27 mouse cellular contexts compared by ENCODE assay signal in the genomic region with DNA sequence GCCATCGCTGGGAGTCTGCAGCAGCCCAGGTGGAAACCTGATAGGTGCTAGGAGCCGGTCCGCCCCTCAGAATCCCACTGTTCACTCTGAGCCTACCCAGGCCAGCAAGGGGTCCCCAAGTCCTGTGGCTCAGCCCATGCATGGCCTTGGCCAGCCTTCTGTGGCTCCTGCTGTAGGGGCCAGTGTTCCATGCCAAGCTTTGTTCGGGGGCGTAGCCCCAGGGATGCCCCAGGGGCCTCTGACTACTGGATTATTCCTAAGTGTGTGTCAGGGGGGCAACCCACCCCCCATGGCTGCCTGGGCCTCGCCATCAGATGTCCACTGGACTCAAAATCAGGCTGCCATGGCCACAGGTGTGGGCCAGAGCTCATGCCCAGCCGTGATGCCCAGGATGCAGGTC. TPM values are rescaled to one million over a fixed set of nuclear protein-coding genes. Genes with fewer than 3 reads are reported as not detected.
DNase-seq lines count a peak whose midpoint lies in the region; ATAC-seq lines count a peak whose summit lies in the region.
"Had no signal": no experiment of that assay in that cellular context is flagged by ENCODE, and none has a peak within 500 bp of the region (broad histone marks: within the 10 kb centered on the region; RNA-seq: fewer than 3 reads in every experiment).

No protein-coding gene starts in this region.

- no peak overlapping the region for H3K9ac ChIP-seq in neural tube, embryonic 15.5 days (replicated peaks)
- H3K9ac ChIP-seq: embryonic facial prominence, embryonic 12.5 days; embryonic facial prominence, embryonic 15.5 days; forebrain, postnatal 0 days; heart, embryonic 15.5 days; hindbrain, embryonic 13.5 days; intestine, embryonic 15.5 days had no signal

- ATAC-seq in neural tube, embryonic 15.5 days (ENCODE audit: low FRiP score): 0 out of 2 replicates have a peak, but pooled peaks have one; percentile 8
- ATAC-seq: CD4-positive, CD25-positive, alpha-beta regulatory T cell, adult 4 months; forebrain, embryonic 14.5 days; forebrain, postnatal 0 days; hindbrain, embryonic 16.5 days; intestine, embryonic 15.5 days had no signal

- peak; percentile 24 for DNase-seq in cerebellum, adult 9-11 months
- DNase-seq in cerebellum, postnatal 4 days (ENCODE audit: low spot score in 2 of 2): no peak
- no peak for DNase-seq in heart, embryonic 10.5 days (ENCODE audit: low spot score)
- no peak for DNase-seq in heart, adult 9 months (ENCODE audit: low spot score in 2 of 2)
- DNase-seq in neural tube, embryonic 10.5 days (ENCODE audit: extremely low spot score, low spot score): no peak
- DNase-seq: adrenal gland, adult 8-10 months; cerebellum, adult 11-12 months; cerebellum, adult 8-10 months; forebrain, postnatal 0 days; heart, adult 18-20 months; heart, postnatal 10 days; heart, postnatal 36 days; kidney, adult 18-20 months had no signal

- H3K4me1 ChIP-seq in heart, embryonic 10.5 days: peaks cover 4% of the 10 kb centered on the region; the same call in 1 of the 2 replicates
- no peaks in the 10 kb centered on the region for H3K4me1 ChIP-seq in neural tube, embryonic 15.5 days
- H3K4me1 ChIP-seq: embryonic facial prominence, embryonic 12.5 days; embryonic facial prominence, embryonic 15.5 days; heart, embryonic 15.5 days; intestine, embryonic 15.5 days had no signal

- H3K27ac ChIP-seq in heart, embryonic 10.5 days: 0 out of 2 replicates have a peak overlapping the region, but pooled peaks have one; percentile 38
- H3K27ac ChIP-seq in neural tube, embryonic 15.5 days (replicated peaks): no peak overlapping the region
- H3K27ac ChIP-seq: embryonic facial prominence, embryonic 12.5 days; embryonic facial prominence, embryonic 15.5 days; heart, embryonic 15.5 days; hindbrain, embryonic 10.5 days; hindbrain, embryonic 13.5 days; intestine, embryonic 15.5 days had no signal

- peaks cover 45% of the 10 kb centered on the region for H3K27me3 ChIP-seq in heart, embryonic 10.5 days (ENCODE audit: insufficient read depth, poor library complexity, severe bottlenecking)
- 0 out of 2 replicates have a peak, but pooled peaks cover 2% of the 10 kb centered on the region for H3K27me3 ChIP-seq in neural tube, embryonic 15.5 days (replicated peaks)
- H3K27me3 ChIP-seq: embryonic facial prominence, embryonic 15.5 days; intestine, embryonic 15.5 days had no signal

- no peaks in the 10 kb centered on the region for H3K9me3 ChIP-seq in heart, embryonic 10.5 days
- H3K9me3 ChIP-seq in neural tube, embryonic 15.5 days (replicated peaks): no peaks in the 10 kb centered on the region
- H3K9me3 ChIP-seq: embryonic facial prominence, embryonic 12.5 days; embryonic facial prominence, embryonic 15.5 days; heart, embryonic 15.5 days; hindbrain, embryonic 10.5 days; hindbrain, embryonic 13.5 days; intestine, embryonic 15.5 days had no signal

- H3K36me3 ChIP-seq in heart, embryonic 10.5 days: no peaks in the 10 kb centered on the region
- no peaks in the 10 kb centered on the region for H3K36me3 ChIP-seq in neural tube, embryonic 15.5 days
- H3K36me3 ChIP-seq: embryonic facial prominence, embryonic 12.5 days; embryonic facial prominence, embryonic 15.5 days; heart, embryonic 15.5 days; hindbrain, embryonic 10.5 days; intestine, embryonic 15.5 days had no signal

- H3K4me2 ChIP-seq in neural tube, embryonic 15.5 days: no peak overlapping the region
- H3K4me2 ChIP-seq: embryonic facial prominence, embryonic 12.5 days; embryonic facial prominence, embryonic 15.5 days; heart, embryonic 11.5 days; heart, embryonic 15.5 days; hindbrain, embryonic 13.5 days; intestine, embryonic 15.5 days had no signal

- 81% methylated on average over 7 of the region's 7 CpGs for WGBS in heart, embryonic 10.5 days
- 87% methylated on average over 7 of the region's 7 CpGs for WGBS in neural tube, embryonic 15.5 days

- no peak overlapping the region for H3K4me3 ChIP-seq in heart, embryonic 10.5 days
- no peak overlapping the region for H3K4me3 ChIP-seq in neural tube, embryonic 15.5 days (replicated peaks)
- H3K4me3 ChIP-seq: embryonic facial prominence, embryonic 12.5 days; embryonic facial prominence, embryonic 15.5 days; heart, embryonic 15.5 days; hindbrain, embryonic 10.5 days; hindbrain, embryonic 13.5 days; intestine, embryonic 15.5 days had no signal

RNA-seq across cellular contexts. Expression of a gene that starts 4.4 kb away (rescaled TPM):
- polyA plus RNA-seq in heart, embryonic 10.5 days (2016; fragmentation: Nextera tagmentation; extraction: Ambion mirVana): not detected in 2 replicates
- polyA plus RNA-seq in neural tube, embryonic 15.5 days (2015; fragmentation: Nextera tagmentation; extraction: Ambion mirVana): not detected in 2 replicates
- polyA plus RNA-seq: brain, embryonic 14.5 days; C2C12; CD4-positive, CD25-positive, alpha-beta regulatory T cell, adult 4 months; embryonic facial prominence, embryonic 12.5 days; embryonic facial prominence, embryonic 15.5 days; forebrain, embryonic 11.5 days; forebrain, embryonic 14.5 days; forebrain, postnatal 0 days; heart, embryonic 11.5 days; heart, embryonic 15.5 days; hindbrain, embryonic 10.5 days; hindbrain, embryonic 13.5 days had no signal

RNA-seq across cellular contexts. Expression of a gene that starts 9.5 kb away (rescaled TPM):
- polyA plus RNA-seq in heart, embryonic 10.5 days (2016; fragmentation: Nextera tagmentation; extraction: Ambion mirVana): 0.45 and 0.48 TPM in 2 replicates
- polyA plus RNA-seq in neural tube, embryonic 15.5 days (2015; fragmentation: Nextera tagmentation; extraction: Ambion mirVana): 0.17 and 0.40 TPM in 2 replicates
- polyA plus RNA-seq: forebrain, embryonic 14.5 days; heart, embryonic 11.5 days had no signal

RNA-seq across cellular contexts. Expression of a gene that starts 10.7 kb away (rescaled TPM):
- not detected in 2 replicates for polyA plus RNA-seq in heart, embryonic 10.5 days (2016; fragmentation: Nextera tagmentation; extraction: Ambion mirVana)
- 0.04 and 0.09 TPM in 2 replicates for polyA plus RNA-seq in neural tube, embryonic 15.5 days (2015; fragmentation: Nextera tagmentation; extraction: Ambion mirVana)
- polyA plus RNA-seq: embryonic facial prominence, embryonic 12.5 days; forebrain, embryonic 11.5 days; heart, embryonic 11.5 days; hindbrain, embryonic 10.5 days; hindbrain, embryonic 16.5 days; intestine, embryonic 15.5 days had no signal

RNA-seq across cellular contexts. Expression of a gene that starts 15.2 kb away (rescaled TPM):
- 76.3 and 116 TPM in 2 replicates for polyA plus RNA-seq in heart, embryonic 10.5 days (2016; fragmentation: Nextera tagmentation; extraction: Ambion mirVana)
- polyA plus RNA-seq in neural tube, embryonic 15.5 days (2015; fragmentation: Nextera tagmentation; extraction: Ambion mirVana): 73.7 and 82.7 TPM in 2 replicates

RNA-seq across cellular contexts. Expression of a gene that starts 40.5 kb away (rescaled TPM):
- polyA plus RNA-seq in heart, embryonic 10.5 days (2016; fragmentation: Nextera tagmentation; extraction: Ambion mirVana): 11.2 and 14.2 TPM in 2 replicates
- polyA plus RNA-seq in neural tube, embryonic 15.5 days (2015; fragmentation: Nextera tagmentation; extraction: Ambion mirVana): 536 and 627 TPM in 2 replicates
